Mouse (Mus musculus) neural tube, embryonic 10.5 days (tissue): Measurements from ENCODE around the gene Dhx30.
"Not testable (repeated sequence)": the region's sequence is repeated elsewhere in the genome, so short reads cannot be mapped to it uniquely, and the experiment has no call there.

Experiments used
- DNase-seq: peaks from one replicate; pipeline ENCODE4 v3.0.0-alpha.2; 2017; ENCODE audit warnings: low spot score; ENCODE audit errors: extremely low spot score

Dhx30 gene

DNA sequence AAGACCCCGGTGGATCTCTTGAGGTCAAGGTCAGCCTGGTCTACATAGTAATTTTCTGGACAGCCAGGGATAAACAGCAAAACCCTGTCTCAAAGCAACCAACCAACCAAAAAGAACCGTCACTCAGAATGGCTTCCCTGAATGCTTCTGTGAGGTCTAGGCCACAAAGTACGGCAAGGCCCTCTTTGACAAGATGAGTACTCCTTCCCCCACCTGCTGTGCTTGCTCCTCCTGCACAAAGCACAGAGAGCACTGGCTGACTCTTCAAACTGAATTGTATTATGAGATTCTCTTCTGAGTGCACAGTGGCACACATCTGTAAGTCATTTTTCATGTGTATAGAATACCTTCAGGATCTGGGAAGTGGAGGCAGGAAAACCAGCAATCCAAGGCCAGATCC lies 19.8 kb downstream of the Dhx30 start:
- no peak for DNase-seq

GRCm38 (mm10) chr9:110094761-110095160 lies 22.9 kb downstream of the Dhx30 start:
- DNase-seq, result no peak

DNA sequence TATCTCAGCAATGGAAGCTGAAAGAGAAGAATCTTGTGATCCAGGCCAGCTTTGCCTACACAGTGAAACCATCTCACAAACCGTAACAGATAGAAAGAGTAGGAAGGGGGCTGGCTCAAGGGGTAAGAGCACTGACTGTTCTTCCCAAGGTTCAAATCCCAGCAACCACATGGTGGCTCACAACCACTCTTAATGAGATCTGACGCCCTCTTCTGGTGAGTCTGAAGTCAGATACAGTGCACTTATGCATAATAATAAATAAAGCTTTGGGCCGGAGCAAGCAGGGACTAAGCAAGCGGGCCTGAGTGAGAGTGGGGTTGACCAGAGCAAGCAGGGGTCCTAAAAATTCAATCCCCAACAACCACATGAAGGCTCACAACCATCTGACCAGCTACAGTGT lies 24.3 kb downstream of the Dhx30 start:
- no peak for DNase-seq

DNA sequence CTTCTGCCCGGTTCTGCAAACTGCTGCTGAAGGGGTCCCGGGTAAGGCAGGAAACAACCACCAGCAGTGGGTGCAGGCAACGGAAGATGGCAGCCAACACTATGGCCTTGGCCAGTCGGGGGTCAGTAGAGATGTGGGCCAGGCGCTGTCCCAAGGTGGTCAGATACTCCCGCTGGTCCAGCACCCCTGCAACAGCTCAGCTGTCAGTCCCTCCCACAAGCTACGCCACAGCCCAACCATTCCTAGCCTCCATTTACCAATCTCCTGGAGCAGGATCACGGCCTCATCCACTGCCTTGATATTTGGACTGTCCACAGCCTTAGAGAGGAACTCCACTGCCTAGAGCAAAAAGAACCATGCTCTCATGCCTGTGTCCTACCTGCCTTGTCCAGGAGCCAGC lies 31.9 kb downstream of the Dhx30 start:
- no peak for DNase-seq

- no peak for DNase-seq
These were observed 33.2 kb downstream of the Dhx30 start for GRCm38 (mm10) chr9:110084201-110084964.

- DNase-seq, result no peak
These were observed 36.6 kb downstream of the Dhx30 start for GRCm38 (mm10) chr9:110081066-110081465.

GRCm38 (mm10) chr9:110076468-110076867 lies 41.2 kb downstream of the Dhx30 start:
- DNase-seq, result not testable (repeated sequence)

DNA sequence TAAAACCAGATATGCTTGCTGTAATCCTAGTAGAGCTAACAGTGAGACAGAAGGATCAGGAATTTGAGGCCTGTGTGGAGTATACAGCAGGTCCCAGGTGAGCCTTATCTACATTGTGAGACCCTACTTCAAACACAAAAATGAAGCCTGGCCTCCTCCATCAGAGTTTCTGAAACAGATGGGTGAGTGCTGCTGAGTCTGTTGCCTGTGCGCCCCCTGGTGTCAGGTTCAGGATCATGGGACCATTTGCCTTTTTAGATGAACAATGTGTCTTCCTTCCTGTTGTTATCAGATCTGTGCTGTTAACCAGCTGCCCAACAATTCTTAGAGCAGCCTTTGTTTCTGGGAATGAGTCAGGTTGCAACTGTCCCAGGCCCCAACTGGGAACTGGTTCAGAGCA lies 45.8 kb downstream of the Dhx30 start:
- DNase-seq, result peak; percentile 79

DNA sequence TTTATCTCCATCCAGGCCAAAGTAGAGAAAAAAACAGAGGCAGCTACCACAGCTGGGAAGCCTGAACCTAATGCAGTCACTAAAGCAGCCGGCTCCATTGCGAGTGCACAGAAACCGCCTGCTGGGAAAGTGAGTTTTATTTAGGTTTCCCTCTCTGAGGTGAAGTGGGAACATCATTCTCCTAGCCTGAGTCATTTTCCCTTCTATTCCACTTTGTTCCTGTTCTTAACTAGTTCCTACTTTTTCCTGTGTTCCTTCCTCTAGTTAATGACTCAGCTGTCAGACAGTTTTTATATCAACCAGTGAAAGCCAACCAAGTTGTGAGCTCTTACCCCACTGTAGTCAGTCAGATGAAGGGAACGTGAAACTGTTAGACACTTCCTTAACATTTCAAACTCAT lies 46.6 kb downstream of the Dhx30 start:
- DNase-seq, result no peak

- DNase-seq, result no peak
These were observed 47.3 kb downstream of the Dhx30 start for GRCm38 (mm10) chr9:110070358-110070757.

DNA sequence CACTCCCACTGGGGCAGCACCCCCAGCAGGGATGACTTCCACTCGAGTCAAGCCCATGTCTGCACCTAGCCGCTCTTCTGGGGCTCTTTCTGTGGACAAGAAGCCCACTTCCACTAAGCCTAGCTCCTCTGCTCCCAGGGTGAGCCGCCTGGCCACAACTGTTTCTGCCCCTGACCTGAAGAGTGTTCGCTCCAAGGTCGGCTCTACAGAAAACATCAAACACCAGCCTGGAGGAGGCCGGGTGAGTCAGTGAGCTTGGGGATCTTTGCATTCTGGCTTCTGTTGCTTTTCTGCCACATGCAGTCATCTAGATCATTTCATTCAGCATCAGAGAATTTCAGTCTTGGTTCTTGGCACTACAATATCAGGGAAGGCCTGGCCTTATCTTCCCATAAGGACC lies 48.9 kb downstream of the Dhx30 start:
- no peak for DNase-seq

DNA sequence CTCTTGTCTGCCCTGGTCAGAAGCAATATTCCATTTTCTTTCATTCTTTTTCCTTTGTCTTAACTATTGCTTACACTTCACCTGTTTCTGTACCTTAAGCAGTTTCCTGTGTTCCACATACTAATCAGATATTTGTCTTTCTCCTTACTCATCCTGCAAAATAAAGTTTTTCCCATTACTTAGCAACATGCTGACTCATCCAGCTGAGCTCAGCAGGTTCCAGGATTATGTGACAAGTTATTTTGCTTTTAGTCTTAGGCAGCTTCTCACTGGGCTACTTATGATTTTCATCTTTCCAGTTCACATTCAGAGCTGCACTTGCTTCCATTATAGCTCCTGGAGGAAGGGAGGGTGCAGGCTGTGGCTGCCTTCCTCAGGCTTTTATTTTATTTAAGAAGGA lies 53.0 kb downstream of the Dhx30 start:
- no peak for DNase-seq

DNA sequence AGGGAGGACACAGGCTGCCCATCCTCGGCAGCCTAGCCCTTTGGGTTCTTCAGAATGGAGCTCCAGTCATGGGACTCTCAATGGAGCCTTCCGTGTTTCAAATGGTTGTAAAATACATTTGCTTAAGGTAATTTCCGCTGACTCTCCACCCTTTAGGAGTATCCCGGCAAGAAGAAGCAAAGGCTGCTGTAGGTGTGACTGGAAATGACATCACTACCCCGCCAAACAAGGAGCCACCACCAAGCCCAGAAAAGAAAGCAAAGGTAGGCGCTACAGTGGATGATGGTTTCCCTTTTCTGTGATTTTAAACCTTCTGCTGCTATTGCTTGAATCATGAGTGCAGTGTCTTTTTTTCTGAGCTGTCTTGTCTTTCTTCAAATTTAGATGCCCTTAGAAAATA lies 54.8 kb downstream of the Dhx30 start:
- DNase-seq, result no peak

DNA sequence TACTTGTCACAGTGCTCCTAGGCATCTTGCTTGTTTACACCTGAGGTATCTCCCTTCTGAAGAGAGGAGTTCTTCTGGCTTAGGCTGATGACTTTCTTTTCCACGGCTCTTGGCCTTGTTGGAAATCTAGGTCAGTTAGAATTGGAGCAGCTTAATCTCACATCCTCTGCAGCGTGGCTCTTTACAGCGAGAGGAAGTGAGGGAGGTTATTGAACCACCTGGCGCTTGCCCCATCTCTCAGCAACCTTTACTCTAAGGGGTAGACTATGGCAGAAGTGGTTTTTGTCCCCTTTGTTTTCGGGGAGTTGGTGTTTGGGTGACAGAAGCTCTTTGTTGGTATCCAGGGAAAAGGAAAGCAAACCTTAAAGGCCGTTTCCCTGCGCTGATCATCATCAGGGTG lies 55.2 kb downstream of the Dhx30 start:
- DNase-seq, result no peak

DNA sequence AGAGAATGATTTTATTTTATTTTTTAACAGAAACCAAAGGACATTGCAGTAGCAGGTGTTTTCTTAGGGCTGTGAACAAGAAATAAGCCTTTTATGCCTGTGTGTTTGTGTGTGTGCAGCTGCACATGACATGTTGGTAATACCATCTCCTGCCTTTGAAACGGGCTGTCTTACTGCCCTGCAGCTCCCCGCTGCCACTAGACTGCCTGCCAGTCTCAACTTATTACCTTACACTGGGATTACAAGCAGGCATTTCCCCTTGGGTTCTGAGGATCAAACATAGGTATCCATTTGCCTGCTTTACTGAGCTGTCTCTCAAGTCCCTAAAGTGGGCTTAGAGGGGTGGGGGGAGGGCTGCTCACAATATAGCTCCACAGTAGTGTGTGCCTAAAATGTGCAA lies 56.9 kb downstream of the Dhx30 start:
- DNase-seq, result no peak

GRCm38 (mm10) chr9:110057200-110057599 lies 60.4 kb downstream of the Dhx30 start:
- no peak for DNase-seq

DNA sequence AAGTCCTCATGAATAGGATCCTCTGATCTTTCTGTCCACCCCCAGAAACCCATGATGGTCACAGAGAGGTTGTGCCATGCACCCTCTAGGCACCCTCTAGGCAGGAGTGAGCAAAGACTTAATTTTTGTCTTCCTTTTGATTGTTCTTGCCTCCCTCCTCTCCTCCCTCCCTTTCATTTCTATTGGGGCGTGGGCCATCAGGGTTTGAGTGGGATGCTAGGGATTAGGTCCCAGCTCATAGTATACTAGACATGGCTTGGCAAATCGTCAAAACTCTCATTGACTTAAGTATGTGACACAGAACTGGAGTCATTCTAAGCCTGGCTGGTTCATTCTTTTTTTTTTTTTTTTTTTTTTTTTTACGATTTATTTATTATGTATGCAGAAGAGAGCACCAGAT lies 62.8 kb downstream of the Dhx30 start:
- no peak for DNase-seq

- DNase-seq, result no peak
These were observed 63.6 kb downstream of the Dhx30 start for GRCm38 (mm10) chr9:110054080-110054421.

- DNase-seq, result peak; percentile 46
These were observed 64.1 kb downstream of the Dhx30 start for GRCm38 (mm10) chr9:110053305-110054079.

- peak; percentile 42 for DNase-seq
These were observed 64.7 kb downstream of the Dhx30 start for GRCm38 (mm10) chr9:110052951-110053304.

DNA sequence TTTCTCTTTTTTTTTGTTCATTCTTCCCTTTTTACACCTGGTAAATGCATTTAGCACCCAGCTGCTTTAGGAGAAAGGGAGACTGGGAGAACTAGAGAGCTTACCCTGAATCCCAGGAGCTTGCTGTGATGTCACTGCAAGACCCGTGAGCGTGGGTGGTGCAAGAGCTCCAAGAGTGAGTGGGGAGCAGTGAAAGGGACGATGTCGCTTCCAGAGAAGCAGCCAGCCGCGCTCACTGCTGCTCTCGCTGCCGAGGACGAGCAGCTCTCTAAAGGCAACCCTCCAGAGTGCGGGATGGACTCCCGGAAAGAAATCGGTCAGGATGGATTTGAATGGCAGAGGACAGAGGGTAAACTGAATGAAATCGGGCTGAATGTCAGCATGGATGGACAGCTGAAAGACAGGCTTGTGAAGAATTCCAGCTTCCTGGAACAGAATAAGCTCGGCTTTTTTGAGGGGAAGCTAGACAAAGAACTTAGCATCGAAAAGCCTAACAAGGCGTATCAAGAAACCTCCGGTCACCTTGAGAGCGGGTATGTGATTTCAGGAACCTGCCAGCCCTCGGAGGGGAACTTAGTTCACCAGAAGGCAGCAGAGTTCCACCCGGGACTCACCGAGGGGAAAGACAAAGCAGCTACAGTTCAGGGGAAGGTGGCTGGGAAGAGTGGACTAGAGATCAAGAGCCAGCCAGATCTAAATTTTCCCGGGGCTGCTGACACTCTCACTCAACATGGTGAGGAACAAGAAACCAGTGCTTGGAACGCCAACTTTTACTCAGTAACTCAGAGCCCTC lies 65.6 kb downstream of the Dhx30 start:
- peak; percentile 33 for DNase-seq

- no peak for DNase-seq
These were observed 66.4 kb downstream of the Dhx30 start for GRCm38 (mm10) chr9:110051184-110051583.
